Mouse (Mus musculus): ENCODE measurements at regions not wholly inside any gene's neighbourhood (a gene's known extent, or its start where the extent isn't known, plus 50 kb on each side); places are given as distances from the start of the nearest gene placed in this dataset.

DNA sequence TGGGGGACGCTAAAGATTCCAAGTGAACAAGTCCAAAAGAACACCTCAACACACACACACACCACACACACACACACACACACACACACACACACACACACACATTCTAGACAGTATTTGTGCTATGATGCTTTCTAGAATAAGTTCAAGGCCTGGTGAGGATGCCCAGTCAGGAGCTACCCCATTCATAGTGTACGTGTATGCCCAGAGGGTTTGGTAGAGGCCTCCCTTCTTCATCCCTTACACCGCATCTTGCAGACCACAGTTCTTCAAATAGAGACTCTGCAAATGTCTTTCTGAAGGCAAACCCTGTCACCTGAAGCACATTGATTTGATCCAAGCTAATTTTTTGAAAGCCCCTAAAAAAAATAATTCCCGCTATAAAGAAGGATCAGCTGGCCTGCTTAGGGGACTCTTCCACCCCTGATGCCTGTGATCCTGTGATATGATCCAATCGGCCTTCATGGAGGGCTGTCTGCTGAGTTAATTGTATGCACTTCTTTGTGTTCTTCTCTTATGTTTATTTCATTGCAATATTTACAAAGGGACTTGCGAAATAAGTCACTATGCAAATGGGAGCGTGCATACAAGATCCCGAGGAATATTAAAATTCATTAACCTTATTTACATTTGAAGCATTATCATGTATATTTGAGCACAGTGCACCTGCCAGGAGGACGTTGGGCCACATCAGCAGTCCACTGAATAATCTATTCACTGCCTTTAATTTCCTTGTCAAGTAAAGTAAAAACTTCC, 103.8 kb downstream of the Rbm43 start:
- no peaks in the 10 kb centered on the region for H3K36me3 ChIP-seq (ENCODE audit: control insufficient read depth, insufficient read depth)
- no peaks in the 10 kb centered on the region for H3K9me3 ChIP-seq (ENCODE audit: control insufficient read depth)
- H3K4me1 ChIP-seq (replicated peaks; ENCODE audit: control insufficient read depth, insufficient read depth, low read length) = no peaks in the 10 kb centered on the region
- H3K27me3 ChIP-seq (replicated peaks; ENCODE audit: control insufficient read depth, insufficient read depth, low read length) = no peaks in the 10 kb centered on the region
- H3K27ac ChIP-seq (ENCODE audit: low read depth, low read length) = no peak overlapping the region
- WGBS = 86% methylated on average over 9 of the region's 9 CpGs
- H3K9ac ChIP-seq (ENCODE audit: low read depth, low read length) = no peak overlapping the region
- ATAC-seq = no peak
- no peak for TF ChIP-seq CTCF (IDR thresholded peaks at IDR 0.05; ENCODE audit: low read depth)
- no peak overlapping the region for H3K4me2 ChIP-seq (replicated peaks; ENCODE audit: low read depth)
- no peak overlapping the region for H3K4me3 ChIP-seq (ENCODE audit: low read depth, low read length)

DNA sequence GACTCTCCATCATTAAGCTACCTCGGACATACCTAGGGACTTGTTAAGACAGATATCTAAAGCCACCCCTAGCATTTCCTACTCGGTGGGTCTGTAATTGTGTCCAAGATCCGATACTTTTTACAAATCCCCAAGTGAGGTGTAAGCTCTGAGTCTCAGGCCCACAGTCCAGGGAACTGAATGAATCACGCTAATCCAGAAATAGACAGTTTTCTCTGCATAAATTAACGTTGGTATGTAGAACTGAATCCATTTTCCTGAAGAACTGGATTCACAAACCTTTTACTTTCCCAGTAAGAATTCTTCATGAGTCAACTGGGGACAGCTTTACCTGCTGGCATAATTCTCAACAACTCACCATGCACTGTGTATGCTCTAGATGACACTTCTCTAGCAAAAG, 97.1 kb downstream of the Rbm43 start:
- H3K4me2 ChIP-seq (replicated peaks; ENCODE audit: low read depth) = no peak overlapping the region
- H3K9me3 ChIP-seq (ENCODE audit: control insufficient read depth) = no peaks in the 10 kb centered on the region
- 83% methylated on average over 5 of the region's 5 CpGs for WGBS
- no peaks in the 10 kb centered on the region for H3K27me3 ChIP-seq (replicated peaks; ENCODE audit: control insufficient read depth, insufficient read depth, low read length)
- H3K36me3 ChIP-seq (ENCODE audit: control insufficient read depth, insufficient read depth) = no peaks in the 10 kb centered on the region
- no peaks in the 10 kb centered on the region for H3K4me1 ChIP-seq (replicated peaks; ENCODE audit: control insufficient read depth, insufficient read depth, low read length)
- ATAC-seq = no peak
- H3K9ac ChIP-seq (ENCODE audit: low read depth, low read length) = no peak overlapping the region
- H3K27ac ChIP-seq (ENCODE audit: low read depth, low read length) = no peak overlapping the region
- TF ChIP-seq CTCF (IDR thresholded peaks at IDR 0.05; ENCODE audit: low read depth) = no peak
- H3K4me3 ChIP-seq (ENCODE audit: low read depth, low read length) = no peak overlapping the region

- no peaks in the 10 kb centered on the region for H3K36me3 ChIP-seq (ENCODE audit: control insufficient read depth, insufficient read depth)
- no peak overlapping the region for H3K4me2 ChIP-seq (replicated peaks; ENCODE audit: low read depth)
- no peak overlapping the region for H3K4me3 ChIP-seq (ENCODE audit: low read depth, low read length)
- no peaks in the 10 kb centered on the region for H3K4me1 ChIP-seq (replicated peaks; ENCODE audit: control insufficient read depth, insufficient read depth, low read length)
- no peaks in the 10 kb centered on the region for H3K27me3 ChIP-seq (replicated peaks; ENCODE audit: control insufficient read depth, insufficient read depth, low read length)
- no peak overlapping the region for H3K27ac ChIP-seq (ENCODE audit: low read depth, low read length)
- WGBS = 85% methylated on average over 3 of the region's 3 CpGs
- TF ChIP-seq CTCF (IDR thresholded peaks at IDR 0.05; ENCODE audit: low read depth) = no peak
- ATAC-seq = no peak
- H3K9me3 ChIP-seq (ENCODE audit: control insufficient read depth) = no peaks in the 10 kb centered on the region
- no peak overlapping the region for H3K9ac ChIP-seq (ENCODE audit: low read depth, low read length)
These were observed 94.2 kb downstream of the Rbm43 start for GRCm38 (mm10) chr2:51840808-51841207.

DNA sequence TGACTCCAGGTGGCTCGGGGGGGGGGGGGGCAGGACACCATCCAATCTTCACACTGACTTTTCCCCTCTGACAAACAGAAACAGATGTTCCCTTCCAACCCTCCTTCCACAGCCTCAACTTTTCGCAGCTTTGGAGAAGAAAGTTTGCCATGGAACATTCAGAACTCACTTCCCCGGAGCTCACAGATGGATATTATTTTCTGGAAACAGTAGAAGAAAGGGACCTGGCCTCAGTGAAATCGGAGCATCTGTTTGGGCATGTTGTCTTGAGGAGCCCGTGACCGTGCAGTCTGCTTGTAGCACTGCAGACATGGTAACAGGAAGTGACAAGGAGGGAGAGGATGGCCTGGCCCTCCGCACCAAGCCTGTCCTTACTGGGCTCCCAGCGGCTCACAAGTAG, 90.1 kb downstream of the Rbm43 start:
- H3K27ac ChIP-seq (ENCODE audit: low read depth, low read length) = no peak overlapping the region
- H3K4me3 ChIP-seq (ENCODE audit: low read depth, low read length) = no peak overlapping the region
- no peak for TF ChIP-seq CTCF (IDR thresholded peaks at IDR 0.05; ENCODE audit: low read depth)
- H3K4me1 ChIP-seq (replicated peaks; ENCODE audit: control insufficient read depth, insufficient read depth, low read length) = no peaks in the 10 kb centered on the region
- no peak overlapping the region for H3K9ac ChIP-seq (ENCODE audit: low read depth, low read length)
- H3K9me3 ChIP-seq (ENCODE audit: control insufficient read depth) = no peaks in the 10 kb centered on the region
- no peaks in the 10 kb centered on the region for H3K36me3 ChIP-seq (ENCODE audit: control insufficient read depth, insufficient read depth)
- no peaks in the 10 kb centered on the region for H3K27me3 ChIP-seq (replicated peaks; ENCODE audit: control insufficient read depth, insufficient read depth, low read length)
- H3K4me2 ChIP-seq (replicated peaks; ENCODE audit: low read depth) = no peak overlapping the region
- WGBS = 73% methylated on average over 8 of the region's 8 CpGs
- no peak for ATAC-seq

DNA sequence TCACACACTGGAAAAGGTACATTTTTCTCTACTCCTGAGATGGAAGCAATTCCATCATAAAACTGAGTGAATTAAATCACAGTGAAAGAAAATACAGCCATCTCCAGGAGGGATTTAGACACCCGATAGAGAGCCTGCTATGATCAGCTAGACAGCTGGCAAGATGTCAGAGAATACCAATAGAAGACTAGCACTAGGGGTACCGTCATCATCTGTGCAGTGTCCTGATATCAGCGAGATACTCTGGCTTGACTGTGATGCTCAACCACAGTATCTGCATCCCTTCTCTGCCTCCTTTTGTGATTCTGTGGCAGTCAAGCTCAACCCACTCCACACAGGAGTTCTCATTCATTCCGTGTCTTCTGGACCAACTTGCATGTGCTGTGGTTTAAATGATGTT, 87.4 kb downstream of the Rbm43 start:
- H3K36me3 ChIP-seq (ENCODE audit: control insufficient read depth, insufficient read depth) = no peaks in the 10 kb centered on the region
- no peak overlapping the region for H3K4me2 ChIP-seq (replicated peaks; ENCODE audit: low read depth)
- no peaks in the 10 kb centered on the region for H3K4me1 ChIP-seq (replicated peaks; ENCODE audit: control insufficient read depth, insufficient read depth, low read length)
- TF ChIP-seq CTCF (IDR thresholded peaks at IDR 0.05; ENCODE audit: low read depth) = no peak
- H3K9me3 ChIP-seq (ENCODE audit: control insufficient read depth) = no peaks in the 10 kb centered on the region
- no peak for ATAC-seq
- H3K27me3 ChIP-seq (replicated peaks; ENCODE audit: control insufficient read depth, insufficient read depth, low read length) = no peaks in the 10 kb centered on the region
- 73% methylated on average over 4 of the region's 4 CpGs for WGBS
- no peak overlapping the region for H3K27ac ChIP-seq (ENCODE audit: low read depth, low read length)
- H3K4me3 ChIP-seq (ENCODE audit: low read depth, low read length) = no peak overlapping the region
- H3K9ac ChIP-seq (ENCODE audit: low read depth, low read length) = no peak overlapping the region

- no peak for ATAC-seq
- H3K4me2 ChIP-seq (replicated peaks; ENCODE audit: low read depth) = no peak overlapping the region
- H3K36me3 ChIP-seq (ENCODE audit: control insufficient read depth, insufficient read depth) = no peaks in the 10 kb centered on the region
- 79% methylated on average over 6 of the region's 6 CpGs for WGBS
- H3K9me3 ChIP-seq (ENCODE audit: control insufficient read depth) = no peaks in the 10 kb centered on the region
- H3K9ac ChIP-seq (ENCODE audit: low read depth, low read length) = no peak overlapping the region
- no peaks in the 10 kb centered on the region for H3K4me1 ChIP-seq (replicated peaks; ENCODE audit: control insufficient read depth, insufficient read depth, low read length)
- H3K27me3 ChIP-seq (replicated peaks; ENCODE audit: control insufficient read depth, insufficient read depth, low read length) = no peaks in the 10 kb centered on the region
- no peak overlapping the region for H3K27ac ChIP-seq (ENCODE audit: low read depth, low read length)
- TF ChIP-seq CTCF (IDR thresholded peaks at IDR 0.05; ENCODE audit: low read depth) = no peak
- no peak overlapping the region for H3K4me3 ChIP-seq (ENCODE audit: low read depth, low read length)
These were observed 87.0 kb downstream of the Rbm43 start for GRCm38 (mm10) chr2:51847964-51848363.

Measured in intestine, postnatal 0 days (tissue).